Mouse (Mus musculus) liver, embryonic 12.5 days (tissue): Measurements from ENCODE around the gene Stox2. TPM values are rescaled to one million over a fixed set of nuclear protein-coding genes. Genes with fewer than 3 reads are reported as not detected.

Experiments
- ATAC-seq: fragments of 200-750 bp; cut with Nextera tagmentation; 2 replicates; pipeline ENCODE4 v1.8.0; 2017; ENCODE audit warnings: moderate number of reproducible peaks, mild to moderate bottlenecking, moderate library complexity
- H3K27ac ChIP-seq: fragments of 300-500 bp; sonication (generic); 2 replicates; pipeline ENCODE4 v1.5.1; 2016; ENCODE audit warnings: mild to moderate bottlenecking
- H3K27me3 ChIP-seq: fragments of 300-500 bp; sonication (generic); replicated peaks from 2 replicates; pipeline ENCODE4 v1.6.1; 2016; ENCODE audit warnings: mild to moderate bottlenecking, moderate library complexity
- H3K36me3 ChIP-seq: fragments of 300-500 bp; sonication (generic); 2 replicates; pipeline ENCODE4 v1.6.1; 2016; ENCODE audit warnings: mild to moderate bottlenecking, moderate library complexity
- H3K4me1 ChIP-seq: fragments of 300-500 bp; sonication (generic); 2 replicates; pipeline ENCODE4 v1.6.1; 2016
- H3K4me2 ChIP-seq: fragments of 300-500 bp; sonication (generic); 2 replicates; pipeline ENCODE4 v1.6.1; 2016; ENCODE audit warnings: mild to moderate bottlenecking, moderate library complexity
- H3K4me3 ChIP-seq: fragments of 300-500 bp; sonication (generic); 2 replicates; pipeline ENCODE4 v1.5.1; 2016; ENCODE audit warnings: mild to moderate bottlenecking, moderate library complexity
- H3K9ac ChIP-seq: fragments of 300-500 bp; sonication (generic); 2 replicates; pipeline ENCODE4 v1.6.1; 2016; ENCODE audit warnings: mild to moderate bottlenecking, moderate library complexity
- H3K9me3 ChIP-seq: fragments of 300-500 bp; sonication (generic); replicated peaks from 2 replicates; pipeline ENCODE4 v1.6.1; 2016; ENCODE audit warnings: mild to moderate bottlenecking, moderate library complexity
- WGBS: fragments of 180-500 bp; shearing (Covaris S2); methylation state at CpG from one replicate; pipeline ENCODE4 v1.1.7; 2016; ENCODE audit not compliant: insufficient replicate concordance; 5-methylcytosine and 5-hydroxymethylcytosine counted together
- polyA plus RNA-seq: library from polyadenylated mRNA; unstranded; fragments of >200 nt; fragmentation: Nextera tagmentation; extraction: Ambion mirVana; gene quantifications from 2 replicates; pipeline ENCODE4 v1.2.1, GENCODE M21; 2016

The Stox2 gene
- polyA plus RNA-seq, 1 experiment from 2014 or later, result 0.89 TPM

DNA sequence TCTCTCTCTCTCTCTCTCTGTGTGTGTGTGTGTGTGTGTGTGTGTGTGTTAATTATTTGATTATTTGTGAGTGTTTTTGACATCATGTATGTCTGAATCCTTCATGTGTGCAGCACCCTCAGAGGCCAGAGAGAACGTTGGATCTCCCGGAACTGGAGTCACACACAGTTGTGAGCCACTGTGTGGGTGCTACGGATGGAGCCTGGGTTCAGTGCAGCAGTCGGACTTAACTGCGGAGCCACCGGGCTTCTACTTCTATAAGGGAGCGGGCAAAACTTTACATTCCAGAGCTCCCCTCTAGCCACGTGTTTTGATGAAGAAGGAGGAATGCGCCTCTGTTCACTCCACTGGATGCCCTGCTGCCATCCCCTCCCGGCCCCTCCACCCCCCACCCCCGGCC lies 311.4 kb downstream of the Stox2 start:
- no peak overlapping the region for H3K27ac ChIP-seq
- no peak for ATAC-seq
- H3K27me3 ChIP-seq, result 0 out of 2 replicates have a peak, but pooled peaks cover 22% of the 10 kb centered on the region
- H3K4me1 ChIP-seq, result no peaks in the 10 kb centered on the region
- H3K36me3 ChIP-seq, result no peaks in the 10 kb centered on the region
- no peak overlapping the region for H3K9ac ChIP-seq
- no peaks in the 10 kb centered on the region for H3K9me3 ChIP-seq
- H3K4me2 ChIP-seq, result no peak overlapping the region
- WGBS, result 56% methylated on average over 11 of the region's 11 CpGs
- H3K4me3 ChIP-seq, result no peak overlapping the region

GRCm38 (mm10) chr8:47133381-47133780 lies 312.8 kb downstream of the Stox2 start:
- Histone ChIP-seq H3K36me3 (no peaks in the 10 kb centered on the region), H3K9ac (no peak overlapping the region), H3K27me3 (0 out of 2 replicates have a peak, but pooled peaks cover 22% of the 10 kb centered on the region), H3K4me2 (no peak overlapping the region), H3K9me3 (no peaks in the 10 kb centered on the region), H3K27ac (no peak overlapping the region), H3K4me3 (no peak overlapping the region), H3K4me1 (no peaks in the 10 kb centered on the region)
- WGBS, result 61% methylated on average over 3 of the region's 3 CpGs
- no peak for ATAC-seq

Other genes starting within 250 kb of the Stox2 start
- 22.6 and 23.9 TPM in 2 replicates for gene Trappc11, start 87.1 kb upstream of the Stox2 start, polyA plus RNA-seq
- gene Rwdd4a, start 87.3 kb upstream of the Stox2 start, polyA plus RNA-seq, result 35.0 and 36.3 TPM in 2 replicates
- gene Ing2, start 229.2 kb upstream of the Stox2 start, polyA plus RNA-seq, result 14.9 and 15.1 TPM in 2 replicates